Mouse (Mus musculus): ENCODE results near the gene Abcc3. TPM values are rescaled to one million over a fixed set of nuclear protein-coding genes. Genes with fewer than 3 reads are reported as not detected.

The Abcc3 gene
- polyA plus RNA-seq, 1 experiment from 2014 or later: 0.94 TPM

DNA sequence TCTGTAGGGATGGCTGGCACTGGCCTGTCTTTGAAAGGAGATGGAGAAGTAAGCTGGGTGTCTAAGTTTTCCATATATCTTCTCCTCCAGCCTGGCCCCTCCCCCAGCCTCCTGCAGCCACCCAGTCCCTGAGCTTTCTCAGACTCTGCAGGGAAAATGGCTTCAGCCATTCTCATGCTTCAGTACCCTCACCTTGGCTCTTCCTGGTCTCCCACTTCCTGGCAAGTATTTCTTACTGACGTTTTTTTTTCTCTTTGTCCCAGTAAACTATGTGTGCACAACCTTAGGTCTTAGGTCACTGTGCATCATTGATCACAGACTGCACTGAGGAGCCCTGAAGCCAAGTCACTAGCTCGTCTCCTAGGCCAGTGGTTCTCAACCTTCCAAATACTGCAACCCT lies 13.7 kb downstream of the Abcc3 start:
- Histone ChIP-seq H3K27me3 (ENCODE audit: control insufficient read depth, insufficient read depth, low read length) (no peaks in the 10 kb centered on the region), H3K4me1 (replicated peaks; ENCODE audit: control insufficient read depth, insufficient read depth, low read length) (no peaks in the 10 kb centered on the region), H3K9ac (ENCODE audit: low read depth, low read length) (no peak overlapping the region), H3K4me3 (ENCODE audit: low read depth, low read length) (no peak overlapping the region), H3K4me2 (replicated peaks; ENCODE audit: low read depth, low read length) (no peak overlapping the region), H3K36me3 (ENCODE audit: control insufficient read depth, insufficient read depth, low read length) (no peaks in the 10 kb centered on the region), H3K27ac (ENCODE audit: low read depth, low read length) (no peak overlapping the region), H3K9me3 (ENCODE audit: control insufficient read depth, low read length) (no peaks in the 10 kb centered on the region)
- whole genome bisulfite sequencing: 27% methylated on average over 2 of the region's 2 CpGs
- ATAC-seq (ENCODE audit: low FRiP score) (no peak), DNase-seq (ENCODE audit: low spot score) (no peak)

DNA sequence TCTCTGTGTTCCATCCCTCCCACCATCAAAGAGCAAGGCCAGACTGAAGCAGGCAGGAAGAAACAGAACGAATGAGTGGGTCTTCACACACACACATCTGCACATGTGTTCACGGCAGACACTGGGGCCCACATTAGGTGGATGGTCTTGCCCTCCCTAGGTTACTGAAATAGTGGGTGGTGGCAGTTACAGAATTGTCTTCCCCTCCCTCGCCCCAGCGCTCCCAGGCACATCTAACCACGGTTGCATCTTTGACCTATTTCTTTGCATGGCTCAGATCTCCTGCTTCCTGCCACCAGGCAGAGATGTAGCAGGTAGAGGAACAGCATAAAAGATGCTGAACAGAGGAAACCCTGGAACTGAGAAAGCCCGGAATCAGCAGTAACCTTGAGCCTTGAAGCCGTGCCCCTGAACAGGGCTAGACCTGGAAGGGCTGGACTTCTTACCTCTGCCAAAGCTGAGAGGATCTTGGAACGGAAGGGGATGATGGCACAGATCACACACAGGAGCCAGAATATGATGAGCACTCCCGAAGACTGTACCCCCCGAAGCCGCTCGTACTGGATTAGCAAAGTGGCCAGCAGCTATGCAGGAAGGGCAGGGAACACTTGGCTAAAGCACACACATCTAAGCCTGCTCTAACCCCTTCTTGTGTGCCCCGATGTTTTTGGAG lies 18.4 kb downstream of the Abcc3 start:
- ATAC-seq (ENCODE audit: low FRiP score) (no peak), DNase-seq (ENCODE audit: low spot score) (no peak)
- Histone ChIP-seq H3K27me3 (ENCODE audit: control insufficient read depth, insufficient read depth, low read length) (no peaks in the 10 kb centered on the region), H3K4me1 (replicated peaks; ENCODE audit: control insufficient read depth, insufficient read depth, low read length) (no peaks in the 10 kb centered on the region), H3K27ac (ENCODE audit: low read depth, low read length) (no peak overlapping the region), H3K36me3 (ENCODE audit: control insufficient read depth, insufficient read depth, low read length) (no peaks in the 10 kb centered on the region), H3K4me2 (replicated peaks; ENCODE audit: low read depth, low read length) (no peak overlapping the region), H3K9me3 (ENCODE audit: control insufficient read depth, low read length) (no peaks in the 10 kb centered on the region), H3K9ac (ENCODE audit: low read depth, low read length) (no peak overlapping the region), H3K4me3 (ENCODE audit: low read depth, low read length) (no peak overlapping the region)
- 92% methylated on average over 13 of the region's 13 CpGs for WGBS

DNA sequence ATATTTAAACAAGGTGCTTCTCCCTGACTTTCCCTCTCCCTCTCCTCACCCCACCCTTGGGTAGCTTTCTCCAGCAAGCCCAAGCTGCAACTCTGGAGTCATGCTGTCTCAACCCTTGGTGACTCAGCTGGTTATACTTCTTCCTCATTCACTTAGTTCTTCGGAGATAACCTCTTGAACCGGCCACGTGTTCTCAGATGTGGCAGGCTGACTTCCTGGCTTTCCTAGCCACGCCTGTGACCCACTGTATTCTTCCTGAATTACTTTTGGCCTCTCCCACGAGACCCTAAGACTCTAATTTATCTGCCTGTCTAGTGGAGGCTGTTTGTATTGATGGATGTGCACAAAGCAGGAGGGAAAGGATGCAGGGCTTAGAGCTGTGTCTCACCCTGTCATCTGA lies 22.0 kb downstream of the Abcc3 start:
- H3K9me3 ChIP-seq (ENCODE audit: control insufficient read depth, low read length): no peaks in the 10 kb centered on the region
- peak; percentile 17 for DNase-seq (ENCODE audit: low spot score)
- H3K27ac ChIP-seq (ENCODE audit: low read depth, low read length): no peak overlapping the region
- no peaks in the 10 kb centered on the region for H3K27me3 ChIP-seq (ENCODE audit: control insufficient read depth, insufficient read depth, low read length)
- no peaks in the 10 kb centered on the region for H3K4me1 ChIP-seq (replicated peaks; ENCODE audit: control insufficient read depth, insufficient read depth, low read length)
- WGBS: 33% methylated on average over 5 of the region's 5 CpGs
- no peak overlapping the region for H3K4me2 ChIP-seq (replicated peaks; ENCODE audit: low read depth, low read length)
- no peak overlapping the region for H3K9ac ChIP-seq (ENCODE audit: low read depth, low read length)
- no peak overlapping the region for H3K4me3 ChIP-seq (ENCODE audit: low read depth, low read length)
- no peak for ATAC-seq (ENCODE audit: low FRiP score)
- H3K36me3 ChIP-seq (ENCODE audit: control insufficient read depth, insufficient read depth, low read length): no peaks in the 10 kb centered on the region

DNA sequence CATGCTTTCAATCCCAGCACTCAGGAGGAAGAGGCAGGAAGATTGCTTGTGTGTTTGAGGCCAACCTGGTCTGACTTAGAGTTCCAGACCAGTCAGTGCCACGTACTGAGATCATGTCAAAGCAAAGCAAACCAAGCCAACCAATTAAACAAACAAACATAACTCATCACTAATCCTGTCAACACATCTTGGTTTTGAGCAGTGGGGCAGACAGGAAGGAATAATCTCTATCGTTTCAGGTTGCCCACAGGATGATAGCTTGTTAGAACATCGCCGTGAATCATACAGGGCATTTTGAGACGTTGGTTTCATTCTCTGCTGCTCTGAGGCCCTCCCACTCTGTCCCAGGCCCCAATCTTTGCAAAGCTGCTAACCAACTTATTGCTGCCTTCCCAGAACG lies 22.8 kb downstream of the Abcc3 start:
- Histone ChIP-seq H3K27ac (ENCODE audit: low read depth, low read length) (no peak overlapping the region), H3K36me3 (ENCODE audit: control insufficient read depth, insufficient read depth, low read length) (no peaks in the 10 kb centered on the region), H3K4me2 (replicated peaks; ENCODE audit: low read depth, low read length) (no peak overlapping the region), H3K9me3 (ENCODE audit: control insufficient read depth, low read length) (no peaks in the 10 kb centered on the region), H3K9ac (ENCODE audit: low read depth, low read length) (no peak overlapping the region), H3K4me1 (replicated peaks; ENCODE audit: control insufficient read depth, insufficient read depth, low read length) (no peaks in the 10 kb centered on the region), H3K4me3 (ENCODE audit: low read depth, low read length) (no peak overlapping the region), H3K27me3 (ENCODE audit: control insufficient read depth, insufficient read depth, low read length) (no peaks in the 10 kb centered on the region)
- WGBS: 81% methylated on average over 6 of the region's 6 CpGs
- no peak for DNase-seq (ENCODE audit: low spot score)
- no peak for ATAC-seq (ENCODE audit: low FRiP score)

GRCm38 (mm10) chr11:94365340-94365739 lies 27.5 kb downstream of the Abcc3 start:
- H3K9ac ChIP-seq (ENCODE audit: low read depth, low read length): no peak overlapping the region
- ATAC-seq (ENCODE audit: low FRiP score) (no peak), DNase-seq (ENCODE audit: low spot score) (no peak)
- H3K4me1 ChIP-seq (replicated peaks; ENCODE audit: control insufficient read depth, insufficient read depth, low read length): no peaks in the 10 kb centered on the region
- no peak overlapping the region for H3K4me3 ChIP-seq (ENCODE audit: low read depth, low read length)
- H3K36me3 ChIP-seq (ENCODE audit: control insufficient read depth, insufficient read depth, low read length): no peaks in the 10 kb centered on the region
- no peak overlapping the region for H3K4me2 ChIP-seq (replicated peaks; ENCODE audit: low read depth, low read length)
- no peaks in the 10 kb centered on the region for H3K27me3 ChIP-seq (ENCODE audit: control insufficient read depth, insufficient read depth, low read length)
- 75% methylated on average over 3 of the region's 3 CpGs for whole genome bisulfite sequencing
- no peaks in the 10 kb centered on the region for H3K9me3 ChIP-seq (ENCODE audit: control insufficient read depth, low read length)
- no peak overlapping the region for H3K27ac ChIP-seq (ENCODE audit: low read depth, low read length)

GRCm38 (mm10) chr11:94363690-94364089 lies 29.1 kb downstream of the Abcc3 start:
- Histone ChIP-seq H3K27me3 (ENCODE audit: control insufficient read depth, insufficient read depth, low read length) (no peaks in the 10 kb centered on the region), H3K4me3 (ENCODE audit: low read depth, low read length) (no peak overlapping the region), H3K4me1 (replicated peaks; ENCODE audit: control insufficient read depth, insufficient read depth, low read length) (no peaks in the 10 kb centered on the region), H3K27ac (ENCODE audit: low read depth, low read length) (no peak overlapping the region), H3K36me3 (ENCODE audit: control insufficient read depth, insufficient read depth, low read length) (no peaks in the 10 kb centered on the region), H3K4me2 (replicated peaks; ENCODE audit: low read depth, low read length) (no peak overlapping the region), H3K9ac (ENCODE audit: low read depth, low read length) (no peak overlapping the region), H3K9me3 (ENCODE audit: control insufficient read depth, low read length) (no peaks in the 10 kb centered on the region)
- no peak for ATAC-seq (ENCODE audit: low FRiP score)
- 83% methylated on average over 7 of the region's 7 CpGs for WGBS
- no peak for DNase-seq (ENCODE audit: low spot score)

- no peaks in the 10 kb centered on the region for H3K4me1 ChIP-seq (replicated peaks; ENCODE audit: control insufficient read depth, insufficient read depth, low read length)
- no peak for DNase-seq (ENCODE audit: low spot score)
- no peaks in the 10 kb centered on the region for H3K27me3 ChIP-seq (ENCODE audit: control insufficient read depth, insufficient read depth, low read length)
- no peak for ATAC-seq (ENCODE audit: low FRiP score)
- WGBS: 95% methylated on average over 5 of the region's 5 CpGs
- no peak overlapping the region for H3K9ac ChIP-seq (ENCODE audit: low read depth, low read length)
- H3K27ac ChIP-seq (ENCODE audit: low read depth, low read length): no peak overlapping the region
- H3K9me3 ChIP-seq (ENCODE audit: control insufficient read depth, low read length): no peaks in the 10 kb centered on the region
- H3K4me2 ChIP-seq (replicated peaks; ENCODE audit: low read depth, low read length): no peak overlapping the region
- H3K36me3 ChIP-seq (ENCODE audit: control insufficient read depth, insufficient read depth, low read length): no peaks in the 10 kb centered on the region
- H3K4me3 ChIP-seq (ENCODE audit: low read depth, low read length): no peak overlapping the region
Observed at GRCm38 (mm10) chr11:94362101-94362500, 30.7 kb downstream of the Abcc3 start.

- DNase-seq (ENCODE audit: low spot score): no peak
- no peak for ATAC-seq (ENCODE audit: low FRiP score)
- WGBS: 91% methylated on average over 14 of the region's 14 CpGs
- Histone ChIP-seq H3K27ac (ENCODE audit: low read depth, low read length) (no peak overlapping the region), H3K36me3 (ENCODE audit: control insufficient read depth, insufficient read depth, low read length) (no peaks in the 10 kb centered on the region), H3K4me3 (ENCODE audit: low read depth, low read length) (no peak overlapping the region), H3K27me3 (ENCODE audit: control insufficient read depth, insufficient read depth, low read length) (no peaks in the 10 kb centered on the region), H3K9ac (ENCODE audit: low read depth, low read length) (no peak overlapping the region), H3K9me3 (ENCODE audit: control insufficient read depth, low read length) (no peaks in the 10 kb centered on the region), H3K4me1 (replicated peaks; ENCODE audit: control insufficient read depth, insufficient read depth, low read length) (no peaks in the 10 kb centered on the region), H3K4me2 (replicated peaks; ENCODE audit: low read depth, low read length) (no peak overlapping the region)
Observed at GRCm38 (mm10) chr11:94361166-94361870, 31.5 kb downstream of the Abcc3 start.

- H3K9ac ChIP-seq (ENCODE audit: low read depth, low read length): no peak overlapping the region
- 93% methylated on average over 12 of the region's 12 CpGs for WGBS
- H3K27ac ChIP-seq (ENCODE audit: low read depth, low read length): no peak overlapping the region
- no peak for ATAC-seq (ENCODE audit: low FRiP score)
- H3K4me1 ChIP-seq (replicated peaks; ENCODE audit: control insufficient read depth, insufficient read depth, low read length): no peaks in the 10 kb centered on the region
- no peaks in the 10 kb centered on the region for H3K36me3 ChIP-seq (ENCODE audit: control insufficient read depth, insufficient read depth, low read length)
- no peak overlapping the region for H3K4me3 ChIP-seq (ENCODE audit: low read depth, low read length)
- H3K27me3 ChIP-seq (ENCODE audit: control insufficient read depth, insufficient read depth, low read length): no peaks in the 10 kb centered on the region
- no peaks in the 10 kb centered on the region for H3K9me3 ChIP-seq (ENCODE audit: control insufficient read depth, low read length)
- no peak for DNase-seq (ENCODE audit: low spot score)
- H3K4me2 ChIP-seq (replicated peaks; ENCODE audit: low read depth, low read length): no peak overlapping the region
Observed at GRCm38 (mm10) chr11:94359168-94359567, 33.6 kb downstream of the Abcc3 start.
